Mouse (Mus musculus) cortical plate, adult 2 months (tissue): Measurements from ENCODE around the gene Gemin7.

Experiments used
- CTCF ChIP-seq: fragments of 200-500 bp; IDR thresholded peaks from 2 replicates; pipeline ENCODE4 v1.5.1; 2011; ENCODE audit warnings: mild to moderate bottlenecking, control low read depth, low read length; ENCODE audit not compliant: insufficient read depth; ENCODE audit errors: extremely low read depth
- POLR2A ChIP-seq: fragments of 200-500 bp; IDR thresholded peaks from 2 replicates; pipeline ENCODE4 v1.6.1; 2011; ENCODE audit warnings: mild to moderate bottlenecking, low read length, control low read depth; ENCODE audit not compliant: insufficient read depth; ENCODE audit errors: extremely low read depth

GRCm38 (mm10) chr7:19547344-19547969 lies 29.9 kb downstream of the Gemin7 start:
- TF ChIP-seq CTCF (no peak), POLR2A (no peak)
